Mouse (Mus musculus) G1E (cell line): ENCODE results near the gene Dph7.

Experiments
- CTCF ChIP-seq: IDR thresholded peaks from 2 replicates; pipeline ENCODE4 v1.5.1; 2012; ENCODE audit warnings: low read depth, low read length, inconsistent platforms, mixed read lengths
- GATA1 ChIP-seq: IDR thresholded peaks from 2 replicates; pipeline ENCODE4 v1.6.1; 2012; ENCODE audit warnings: borderline replicate concordance, low read length, inconsistent platforms, mixed read lengths
- GATA2 ChIP-seq: IDR thresholded peaks from 2 replicates; pipeline ENCODE4 v1.6.1; 2012; ENCODE audit warnings: low read depth, low read length, inconsistent platforms, borderline replicate concordance
- POLR2AphosphoS5 ChIP-seq: IDR thresholded peaks from 2 replicates; pipeline ENCODE4 v1.6.1; 2012; ENCODE audit warnings: low read depth, low read length, inconsistent platforms; ENCODE audit not compliant: insufficient replicate concordance
- TAL1 ChIP-seq: conservative IDR thresholded peaks from 2 replicates; pipeline ENCODE4 v1.6.1; 2012; ENCODE audit warnings: low read depth, low read length, inconsistent platforms, mixed read lengths

DNA sequence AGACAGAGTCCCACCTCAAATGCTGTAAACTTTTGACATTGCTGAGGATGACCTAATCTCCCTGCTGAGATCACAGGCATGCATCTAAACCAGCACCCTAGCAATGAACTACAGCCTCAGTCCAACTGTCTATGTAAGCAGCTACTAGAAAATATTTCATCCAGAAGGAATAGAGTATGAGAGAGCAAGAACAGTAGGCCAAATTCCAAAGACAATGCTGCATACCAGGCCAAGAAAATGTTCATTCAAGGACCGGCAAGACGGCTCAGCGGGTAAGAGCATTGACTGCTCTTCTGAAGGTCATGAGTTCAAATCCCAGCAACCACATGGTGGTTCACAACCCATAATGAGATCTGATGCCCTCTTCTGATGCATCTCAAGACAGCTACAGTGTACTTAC, 47.4 kb upstream of the Dph7 start:
- TF ChIP-seq CTCF, result no peak
- TF ChIP-seq POLR2AphosphoS5, result no peak
- TF ChIP-seq GATA1, result no peak
- TF ChIP-seq TAL1, result no peak
- no peak for TF ChIP-seq GATA2
